Mouse (Mus musculus): ENCODE measurements around the gene Phc1.

- no peak for TF ChIP-seq CTCF (IDR thresholded peaks at IDR 0.05; ENCODE audit: insufficient read depth, low read depth, low read length)
- no peak for TF ChIP-seq POLR2A (IDR thresholded peaks at IDR 0.05; ENCODE audit: insufficient read depth, low read depth, low read length)
These were observed 36.8 kb downstream of the Phc1 start for GRCm38 (mm10) chr6:122303526-122303925.

All from olfactory bulb, adult 2 months (tissue).